Mouse (Mus musculus) MEL (cell line): ENCODE data around the gene Nprl3.
A peak's percentile ranks its signal among the peaks of the same experiment; 100 is the strongest.
"Not testable (repeated sequence)": the region's sequence is repeated elsewhere in the genome, so short reads cannot be mapped to it uniquely, and the experiment has no call there.

ENCODE experiments used
- CTCF ChIP-seq, 3 experiments: IDR thresholded peaks in 2 of 3; conservative IDR thresholded peaks in 1 of 3; 2 replicates each; pipeline ENCODE4 v1.5.1; 2011 to 2012; ENCODE audit warnings: low read length in 3 of 3, low read depth in 2 of 3, mild to moderate bottlenecking in 2 of 3, improper control_type of control experiment in 1 of 3, inconsistent platforms in 1 of 3, mixed read lengths in 1 of 3, moderate library complexity in 1 of 3; ENCODE audit not compliant: control insufficient read depth in 1 of 3, insufficient read depth in 1 of 3, poor library complexity in 1 of 3, severe bottlenecking in 1 of 3
- EP300 ChIP-seq, 2 experiments: IDR thresholded peaks; 2 replicates each; pipeline ENCODE4 v1.6.1; 2011; ENCODE audit warnings: improper control_type of control experiment in 2 of 2, low read length in 2 of 2, low read depth in 1 of 2, mild to moderate bottlenecking in 1 of 2
- GABPA ChIP-seq: IDR thresholded peaks from 2 replicates; pipeline ENCODE4 v1.6.1; 2012; ENCODE audit warnings: low read depth, mild to moderate bottlenecking, inconsistent platforms, low read length, improper control_type of control experiment, moderate library complexity
- HCFC1 ChIP-seq: IDR thresholded peaks from 2 replicates; pipeline ENCODE4 v1.6.1; 2012; ENCODE audit warnings: low read depth, mild to moderate bottlenecking, inconsistent platforms, low read length, improper control_type of control experiment, moderate library complexity
- KAT2A ChIP-seq: conservative IDR thresholded peaks from 2 replicates; pipeline ENCODE4 v1.6.1; 2012; ENCODE audit warnings: low read depth, low read length, improper control_type of control experiment, inconsistent platforms
- MAX ChIP-seq: IDR thresholded peaks from 2 replicates; pipeline ENCODE4 v1.6.1; 2011; ENCODE audit warnings: low read length, improper control_type of control experiment
- RAD21 ChIP-seq: IDR thresholded peaks from 2 replicates; pipeline ENCODE4 v1.6.1; 2011; ENCODE audit warnings: mild to moderate bottlenecking, low read depth, low read length, improper control_type of control experiment
- SMC3 ChIP-seq: IDR thresholded peaks from 2 replicates; pipeline ENCODE4 v1.6.1; 2011; ENCODE audit warnings: low read depth, low read length, improper control_type of control experiment
- UBTF ChIP-seq: IDR thresholded peaks from 2 replicates; pipeline ENCODE4 v1.6.1; 2012; ENCODE audit warnings: low read depth, mild to moderate bottlenecking, inconsistent platforms, low read length, improper control_type of control experiment, moderate library complexity, borderline replicate concordance; ENCODE audit not compliant: insufficient read depth
- USF1 ChIP-seq: IDR thresholded peaks from 2 replicates; pipeline ENCODE4 v1.6.1; 2014; ENCODE audit warnings: low read depth, mild to moderate bottlenecking, inconsistent platforms, low read length, improper control_type of control experiment, moderate library complexity
- ZNF384 ChIP-seq: IDR thresholded peaks from 2 replicates; pipeline ENCODE4 v1.6.1; 2012; ENCODE audit warnings: low read depth, mild to moderate bottlenecking, inconsistent platforms, low read length, improper control_type of control experiment

GRCm38 (mm10) chr11:32292819-32293218 lies 25.3 kb upstream of the Nprl3 start:
- TF ChIP-seq GABPA; SMC3; KAT2A; CTCF (IDR thresholded peaks at IDR 0.05 in 2 of 3, conservative IDR thresholded peaks at IDR 0.05 in 1 of 3; ENCODE audit: control insufficient read depth in 1 of 3, insufficient read depth in 1 of 3, low read depth in 2 of 3, low read length in 3 of 3, poor library complexity in 1 of 3, severe bottlenecking in 1 of 3); USF1; EP300 (IDR thresholded peaks at IDR 0.05; ENCODE audit: low read depth in 1 of 2, low read length in 2 of 2); MAX; HCFC1; UBTF; RAD21: not testable (repeated sequence)
- peak; percentile 76 for TF ChIP-seq ZNF384
